17 mouse cellular contexts compared by ENCODE assay signal in the genomic region with DNA sequence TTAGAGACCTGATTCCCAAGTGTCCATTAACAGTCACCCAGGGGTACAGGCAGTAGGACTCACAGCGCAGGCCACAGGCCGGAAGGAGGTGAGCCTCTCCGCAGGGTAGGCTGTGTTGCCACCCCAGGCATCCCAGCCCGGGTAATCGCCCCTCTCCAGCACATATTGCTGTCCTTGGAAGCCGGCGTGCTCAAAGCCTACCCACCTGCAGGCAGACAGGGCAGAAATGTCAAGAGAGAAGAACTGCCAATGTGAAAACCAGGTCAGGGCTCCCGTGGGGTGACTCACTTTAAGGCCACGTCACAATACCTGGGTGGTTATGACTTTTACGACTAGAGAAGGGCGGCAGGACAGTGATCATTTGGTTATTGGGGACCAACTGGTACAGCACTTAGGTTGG. TPM values are rescaled to one million over a fixed set of nuclear protein-coding genes. Genes with fewer than 3 reads are reported as not detected.
"Had no signal": no experiment of that assay in that cellular context is flagged by ENCODE, and none has a peak within 500 bp of the region (broad histone marks: within the 10 kb centered on the region; RNA-seq: fewer than 3 reads in every experiment).

No protein-coding gene starts in this region.

- H3K4me3 ChIP-seq: midbrain, embryonic 10.5 days; midbrain, embryonic 12.5 days; myocyte; neural tube, embryonic 13.5 days; neural tube, embryonic 15.5 days had no signal

- H3K27ac ChIP-seq: midbrain, embryonic 10.5 days; midbrain, embryonic 12.5 days; neural tube, embryonic 13.5 days; neural tube, embryonic 15.5 days had no signal

- H3K9me3 ChIP-seq: midbrain, embryonic 10.5 days; midbrain, embryonic 12.5 days; neural tube, embryonic 13.5 days; neural tube, embryonic 15.5 days had no signal

- H3K27me3 ChIP-seq: neural tube, embryonic 13.5 days; neural tube, embryonic 15.5 days had no signal

- ATAC-seq: midbrain, embryonic 16.5 days had no signal

- H3K36me3 ChIP-seq: midbrain, embryonic 10.5 days; midbrain, embryonic 12.5 days; neural tube, embryonic 13.5 days; neural tube, embryonic 15.5 days had no signal

- DNase-seq: lung, adult 18-20 months; lung, embryonic 14.5 days; lung, postnatal 10 days; lung, postnatal 4 days; midbrain, embryonic 14.5 days; right cerebral cortex, postnatal 14 days; spleen, adult 18-20 months; thymus, adult 18-20 months; thymus, postnatal 14 days; thymus, postnatal 36 days had no signal

RNA-seq across cellular contexts. Expression of gene Cryba4, which starts 3.2 kb away (rescaled TPM):
- total RNA-seq: megakaryocyte-erythroid progenitor cell, adult 5-6 weeks had no signal

RNA-seq across cellular contexts. Expression of gene Crybb1, which starts 6.5 kb away (rescaled TPM):
- total RNA-seq: megakaryocyte-erythroid progenitor cell, adult 5-6 weeks had no signal
